Mouse (Mus musculus) R1 (cell line): Measurements from ENCODE around the gene Rab8b.
"Not testable (repeated sequence)": the region's sequence is repeated elsewhere in the genome, so short reads cannot be mapped to it uniquely, and the experiment has no call there.

Experiments
- DNase-seq: peaks from one replicate; pipeline ENCODE4 v3.0.0-alpha.2; 2018; ENCODE audit warnings: low read depth, low spot score

The Rab8b gene

GRCm38 (mm10) chr9:66846822-66847221 is 72.7 kb downstream of the Rab8b start:
- DNase-seq: no peak

GRCm38 (mm10) chr9:66835097-66835480 is 84.4 kb downstream of the Rab8b start:
- DNase-seq: no peak

- peak; percentile 99 for DNase-seq
These were observed 85.0 kb downstream of the Rab8b start, which contains the start of gene Aph1c for GRCm38 (mm10) chr9:66834318-66835096. TSS of gene Aph1c (minus strand) at chr9:66834726.

- DNase-seq: no peak
These were observed 85.6 kb downstream of the Rab8b start for GRCm38 (mm10) chr9:66833851-66834250.

- DNase-seq: no peak
These were observed 87.0 kb downstream of the Rab8b start for GRCm38 (mm10) chr9:66832366-66832908.

- peak; percentile 64 for DNase-seq
These were observed 93.5 kb downstream of the Rab8b start for GRCm38 (mm10) chr9:66825990-66826389.

- not testable (repeated sequence) for DNase-seq
These were observed 97.2 kb downstream of the Rab8b start for GRCm38 (mm10) chr9:66822255-66822654.

- no peak for DNase-seq
These were observed 98.5 kb downstream of the Rab8b start for GRCm38 (mm10) chr9:66820996-66821395.

GRCm38 (mm10) chr9:66813392-66813791 is 106.1 kb downstream of the Rab8b start:
- DNase-seq: no peak

GRCm38 (mm10) chr9:66805951-66806350 is 113.5 kb downstream of the Rab8b start:
- DNase-seq: peak; percentile 8

- peak; percentile 61 for DNase-seq
These were observed 117.5 kb downstream of the Rab8b start for GRCm38 (mm10) chr9:66801947-66802346.

- DNase-seq: no peak
These were observed 122.7 kb downstream of the Rab8b start, which contains the start of gene Gm10647 for GRCm38 (mm10) chr9:66796739-66797138. TSS of gene Gm10647 (plus strand) at chr9:66797039.

- DNase-seq: peak; percentile 99
These were observed 123.8 kb downstream of the Rab8b start, which contains the start of gene Aph1b for GRCm38 (mm10) chr9:66795464-66796324. TSS of gene Aph1b (minus strand) at chr9:66795490.

GRCm38 (mm10) chr9:66794629-66795463 is 124.6 kb downstream of the Rab8b start:
- DNase-seq: no peak
